Mouse (Mus musculus): ENCODE results near the gene Hif1an.

Gene Hif1an

DNA sequence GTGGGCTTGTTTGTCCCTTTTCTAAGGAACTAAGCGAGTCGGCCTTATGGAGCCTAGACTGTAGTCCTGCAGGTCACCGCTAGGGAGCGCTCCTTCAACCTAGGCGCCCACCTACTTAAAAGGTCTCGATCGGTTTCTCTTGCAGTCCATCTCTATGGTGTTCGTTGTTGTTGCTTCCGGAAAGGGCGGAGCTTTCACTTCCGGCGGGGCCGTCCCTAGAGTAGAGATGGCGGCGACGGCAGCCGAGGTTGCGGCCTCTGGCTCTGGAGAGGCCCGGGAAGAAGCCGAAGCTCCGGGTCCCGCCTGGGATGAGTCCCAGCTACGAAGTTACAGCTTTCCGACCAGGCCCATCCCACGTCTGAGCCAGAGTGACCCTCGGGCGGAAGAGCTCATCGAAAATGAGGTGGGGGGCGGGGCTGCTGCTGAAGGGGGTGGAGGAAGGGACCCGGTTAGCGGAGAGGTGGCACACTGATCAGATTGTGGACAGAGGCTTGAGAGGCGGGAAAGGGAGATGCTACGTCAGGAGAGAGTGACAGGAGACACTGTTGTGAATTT lies at the start of gene Hif1an:
Hif1an (plus strand) TSS at position 199 of the 555 bp plus-strand sequence.
- peak; percentile 96 for DNase-seq

DNA sequence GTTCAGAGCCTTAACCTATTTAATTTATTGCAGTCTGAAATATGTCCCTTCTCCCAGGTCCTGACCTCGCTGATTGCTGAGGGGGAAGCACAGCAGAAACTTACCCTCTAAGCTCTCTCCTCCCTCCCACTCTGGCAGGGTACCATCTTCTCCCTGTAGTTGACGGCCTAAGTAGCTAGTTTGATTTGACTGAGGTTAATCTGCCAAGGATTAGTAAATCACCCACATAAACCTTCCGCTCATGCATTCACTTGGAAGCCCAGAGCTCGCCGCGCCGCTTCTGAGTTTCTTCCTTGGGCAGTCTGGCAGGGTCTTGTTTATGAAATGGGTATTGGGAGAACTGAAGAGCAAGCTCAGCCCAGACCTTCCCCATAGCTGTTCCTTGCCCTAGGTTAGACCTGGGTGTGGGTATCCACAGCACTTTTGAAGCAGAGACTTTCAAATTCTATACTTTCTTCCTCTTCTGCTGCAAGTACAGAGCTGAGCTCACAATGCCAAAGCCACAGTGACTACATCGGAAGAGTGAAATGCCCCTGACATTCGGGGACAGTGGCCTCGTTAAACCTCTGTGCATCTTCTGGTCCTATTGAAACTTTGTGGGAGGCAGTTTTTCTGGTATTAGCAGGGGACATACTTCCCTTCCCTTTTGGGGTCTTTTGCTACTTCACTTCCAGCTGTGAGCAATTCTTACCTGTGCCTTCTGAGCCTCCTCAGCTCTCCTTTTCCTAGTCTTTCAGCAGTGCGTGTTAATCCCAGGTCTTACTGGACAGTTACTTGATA lies 49.4 kb upstream of the Hif1an start:
- no peak for DNase-seq

GRCm38 (mm10) chr19:44513921-44514482 lies 48.6 kb upstream of the Hif1an start:
- no peak for DNase-seq

DNA sequence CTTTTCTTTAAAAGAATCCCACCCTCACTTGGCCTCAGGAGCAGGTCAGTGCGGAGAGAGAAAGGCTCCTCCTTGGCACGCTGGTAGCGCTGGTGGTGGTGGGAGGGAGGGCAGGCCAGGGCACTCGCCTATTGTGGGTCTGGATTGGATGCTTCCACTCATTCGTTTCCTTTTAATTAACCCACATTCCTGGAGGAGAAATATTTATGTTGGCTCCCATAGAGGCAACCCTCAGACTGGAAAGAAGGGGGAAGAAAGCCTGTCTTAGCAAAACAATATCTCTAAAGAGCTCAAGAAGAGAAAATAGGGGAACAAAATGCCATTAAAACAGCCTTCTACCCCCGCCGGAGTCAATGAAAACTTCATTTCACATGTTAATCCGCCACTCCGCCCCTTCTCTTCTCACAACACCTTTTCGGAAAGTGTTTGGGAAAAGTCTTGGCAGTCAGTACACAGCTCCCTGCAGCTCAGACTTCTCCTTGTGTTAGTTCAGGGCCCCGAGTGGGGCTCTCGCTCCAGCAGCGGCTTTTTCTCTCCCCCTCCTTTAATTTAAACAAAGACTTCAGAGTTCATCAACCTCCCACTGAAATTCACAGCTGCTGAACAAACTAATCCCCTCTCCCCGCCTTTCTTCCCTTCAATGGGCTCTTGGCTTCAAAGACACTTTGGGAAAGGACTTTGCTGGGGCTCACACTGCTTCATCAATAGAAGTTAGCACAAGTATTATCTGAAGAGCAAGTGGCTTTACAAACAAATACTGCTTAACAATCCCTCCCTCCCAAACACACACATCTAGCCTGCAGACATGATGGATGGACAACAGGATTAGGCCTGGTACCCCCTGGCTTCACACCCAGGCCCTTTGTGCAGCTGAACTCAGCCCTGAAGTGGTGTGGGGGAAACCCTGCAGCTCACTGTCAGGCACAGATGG lies 47.9 kb upstream of the Hif1an start:
- DNase-seq = peak; percentile 70

DNA sequence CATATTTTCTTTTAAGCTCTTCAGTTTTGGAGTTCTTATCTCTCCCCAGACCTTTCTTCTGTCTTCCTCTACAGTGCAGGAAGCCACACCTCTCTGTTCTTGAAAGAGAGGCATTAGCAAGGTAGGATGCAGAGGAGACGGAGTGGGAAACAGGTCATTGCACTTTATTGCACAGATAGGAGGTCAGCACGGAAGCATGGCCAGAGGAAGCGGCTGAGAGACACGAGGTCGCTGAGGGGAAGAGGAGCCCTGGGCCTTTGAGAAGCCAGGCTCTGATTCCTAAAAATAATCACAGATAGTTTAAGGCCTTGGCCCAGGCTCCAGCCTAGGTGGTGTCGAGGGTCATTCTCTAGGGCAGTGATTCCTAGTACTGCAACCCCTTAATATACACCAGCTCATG lies 46.9 kb upstream of the Hif1an start:
- DNase-seq = no peak

DNA sequence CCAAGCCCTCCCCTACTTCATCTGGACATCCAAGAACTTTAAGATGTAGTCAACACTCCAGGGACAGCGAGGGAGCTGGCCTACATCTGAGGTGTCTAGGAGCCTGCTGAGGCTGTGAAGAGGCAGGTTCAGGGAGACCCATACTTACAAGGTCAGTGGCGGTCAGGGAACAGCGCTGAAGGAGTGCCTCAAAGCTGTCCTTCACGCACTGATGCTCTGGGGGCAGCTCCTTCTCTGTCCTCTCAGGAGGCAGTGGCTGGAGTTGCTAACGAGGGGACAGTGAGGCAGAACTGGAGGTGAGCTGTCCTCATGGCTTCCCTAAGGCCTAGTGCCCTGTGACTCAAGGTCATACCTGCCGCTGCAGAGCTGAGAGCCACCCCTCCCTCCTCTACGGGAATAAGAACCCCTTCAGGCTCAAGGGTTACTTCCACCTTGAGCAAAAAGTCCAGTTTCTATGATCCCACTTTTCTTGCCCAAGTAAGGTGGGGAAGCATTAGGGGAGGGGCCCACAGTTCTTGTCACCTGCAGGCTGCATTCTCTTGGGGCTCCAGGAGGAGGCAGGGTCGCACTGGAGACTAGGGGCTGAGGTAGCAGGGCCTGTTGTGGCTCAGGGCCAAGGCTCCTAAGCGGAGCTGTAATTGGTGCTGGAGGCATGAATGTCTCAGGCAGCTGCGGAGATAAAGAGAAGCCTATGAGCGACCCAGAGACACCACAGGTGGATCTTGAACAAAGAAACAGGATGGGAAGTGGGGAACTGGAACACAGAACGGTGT lies 44.5 kb upstream of the Hif1an start:
- DNase-seq = no peak

GRCm38 (mm10) chr19:44519152-44519551 lies 43.5 kb upstream of the Hif1an start:
- no peak for DNase-seq

DNA sequence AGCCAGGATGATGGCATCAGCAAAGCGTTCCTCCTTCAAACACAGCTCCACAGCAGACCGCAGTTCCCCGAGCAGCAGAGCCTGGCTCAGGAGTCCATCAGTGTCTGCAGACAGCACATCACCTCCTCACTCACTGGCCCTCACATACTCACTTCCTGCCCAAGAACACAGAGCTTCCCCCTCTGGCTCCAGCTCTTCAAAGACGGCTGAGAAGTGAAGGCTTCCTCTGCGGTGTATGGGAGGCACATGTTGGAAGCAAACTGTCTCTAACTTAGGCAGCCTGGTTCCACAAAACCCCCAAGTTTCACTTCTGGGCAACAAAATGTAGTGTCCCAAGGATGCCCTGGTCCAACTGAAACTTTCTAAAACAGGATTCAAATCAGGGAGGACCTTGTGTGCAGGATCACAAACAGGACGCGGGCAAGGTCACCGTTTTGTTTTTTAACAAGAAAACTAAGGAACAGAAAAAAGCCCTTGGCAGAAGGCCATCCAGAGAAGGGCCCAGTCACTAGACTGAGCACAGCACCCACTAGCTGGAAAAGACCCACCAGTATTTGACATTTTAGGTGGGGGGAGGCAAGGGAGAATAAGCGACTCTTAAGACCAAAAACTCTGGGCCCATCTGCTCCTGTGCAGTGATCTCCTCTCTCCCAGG lies 37.0 kb upstream of the Hif1an start:
- DNase-seq = no peak

DNA sequence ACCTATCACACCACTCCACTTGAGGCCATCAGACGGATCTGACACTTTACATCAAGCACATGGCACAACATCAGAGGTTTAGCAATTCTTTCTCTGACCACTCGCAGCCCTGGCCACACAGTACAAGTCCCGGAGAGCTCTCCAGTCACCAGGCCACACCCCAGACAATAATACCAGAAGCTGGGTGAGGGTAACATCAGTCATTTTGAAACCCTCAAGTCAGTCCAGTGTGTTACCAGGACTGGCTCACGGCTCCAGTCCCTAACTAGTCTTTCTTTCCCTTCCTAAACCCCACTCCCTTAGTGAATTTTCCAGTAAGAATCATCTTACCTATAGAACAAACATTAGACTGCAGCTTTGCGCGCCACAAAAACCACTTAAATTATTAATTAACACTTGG lies 32.6 kb upstream of the Hif1an start:
- no peak for DNase-seq

GRCm38 (mm10) chr19:44535376-44535775 lies 27.3 kb upstream of the Hif1an start:
- peak; percentile 38 for DNase-seq

- no peak for DNase-seq
These were observed 25.2 kb upstream of the Hif1an start for GRCm38 (mm10) chr19:44537416-44537815.

DNA sequence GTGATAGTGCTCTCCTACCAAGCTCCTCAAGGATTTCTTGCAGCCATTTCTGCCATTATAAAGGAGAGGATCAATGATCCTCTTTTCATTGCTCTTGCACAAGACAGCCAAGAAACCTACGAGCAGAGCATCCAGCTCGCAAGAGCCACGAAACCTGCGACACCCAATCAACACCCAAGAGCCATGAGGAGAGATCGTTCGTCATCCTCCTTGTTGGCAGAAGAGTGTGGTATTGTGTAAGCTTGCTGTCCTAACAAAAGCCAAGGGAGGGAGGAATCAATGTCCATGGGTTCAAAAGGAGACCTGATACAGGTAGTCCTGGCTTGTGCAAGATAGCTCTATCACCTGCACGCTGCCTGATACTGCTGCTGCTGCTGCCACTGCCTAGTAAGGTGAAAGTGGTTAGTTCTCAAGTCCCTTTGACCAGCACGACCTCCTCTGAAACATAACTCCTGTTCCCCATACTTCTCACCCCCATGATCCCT lies 19.9 kb upstream of the Hif1an start:
- DNase-seq = no peak

DNA sequence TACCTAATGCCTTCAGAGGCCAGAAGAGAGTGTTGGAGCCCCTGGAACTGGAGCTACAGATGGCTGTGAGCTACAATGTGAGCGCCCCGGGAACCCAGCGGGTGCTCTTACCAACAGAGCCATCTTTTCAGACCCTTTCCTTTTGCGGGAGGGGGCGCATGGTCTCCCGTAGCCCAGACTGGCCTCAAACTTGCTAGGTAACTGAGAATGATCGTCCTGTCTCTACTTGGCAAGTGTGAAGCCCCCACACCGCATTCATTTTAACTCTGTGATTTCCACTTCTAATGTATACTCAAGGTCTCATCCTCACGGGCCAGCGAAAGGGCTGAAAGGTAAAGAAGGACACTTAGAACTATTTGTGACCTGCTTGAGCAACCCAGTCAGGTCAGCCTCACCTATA lies 18.3 kb upstream of the Hif1an start:
- DNase-seq = no peak

GRCm38 (mm10) chr19:44544775-44545174 lies 17.9 kb upstream of the Hif1an start:
- DNase-seq = peak; percentile 91

DNA sequence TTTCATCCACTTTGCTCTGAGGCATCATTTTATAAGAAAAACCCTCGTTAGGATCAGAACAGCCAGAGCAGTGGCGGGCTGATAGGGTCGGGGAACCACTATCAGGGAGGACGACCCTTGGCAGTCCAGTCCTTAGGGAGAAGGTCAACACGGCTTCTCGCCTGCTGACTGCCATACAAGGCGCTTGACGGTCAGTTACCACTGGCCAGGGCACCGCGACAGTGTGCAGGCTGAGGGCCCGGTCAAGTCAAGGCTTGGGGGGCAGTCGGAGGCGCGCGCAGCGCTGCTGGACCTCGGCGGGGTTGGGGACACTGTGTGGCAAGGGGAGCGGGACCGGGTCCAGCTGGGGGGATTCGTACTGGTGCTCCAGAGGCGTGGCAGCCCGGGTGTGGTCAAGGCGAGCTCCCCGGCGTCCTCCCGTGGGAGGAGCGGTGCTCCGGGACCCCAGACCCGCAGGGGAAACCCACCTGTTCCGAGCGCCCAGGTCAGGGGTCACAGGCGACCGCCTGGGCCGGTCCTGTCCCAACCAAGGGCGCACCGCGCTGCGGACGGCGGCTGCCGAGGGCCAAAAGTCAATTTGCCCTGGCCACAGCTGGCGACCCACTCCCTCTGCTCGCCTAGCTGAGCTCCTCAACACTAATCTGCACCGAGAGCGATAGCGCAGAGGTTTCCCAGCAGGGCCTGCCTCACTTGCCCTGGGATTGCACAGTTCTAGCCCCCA lies 17.2 kb upstream of the Hif1an start, which contains the start of gene Sec31b:
Sec31b (minus strand) TSS at position 544 of the 721 bp plus-strand sequence.
- DNase-seq = peak; percentile 67

DNA sequence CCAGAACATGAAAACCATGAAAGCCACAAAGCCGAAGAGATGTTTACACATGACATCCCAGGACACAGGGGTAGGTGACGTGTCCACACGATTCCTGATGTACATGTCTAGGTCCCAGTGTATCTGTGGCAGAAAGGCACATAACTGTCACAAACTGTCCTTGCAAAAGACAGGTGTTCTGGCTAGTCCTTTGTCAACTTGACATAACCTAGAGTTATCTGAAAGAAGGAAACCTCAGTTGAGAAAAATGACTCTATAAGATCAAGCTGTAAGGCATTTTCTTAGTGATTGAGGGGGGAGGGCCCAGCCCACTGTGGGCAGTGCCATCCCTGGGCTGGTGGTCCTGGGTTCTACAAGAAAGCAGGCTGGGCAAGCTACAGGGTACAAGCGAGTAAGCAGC lies 9.9 kb upstream of the Hif1an start, which contains the start of gene Gm20538:
Gm20538 (minus strand) TSS at position 101 of the 400 bp plus-strand sequence.
- no peak for DNase-seq

DNA sequence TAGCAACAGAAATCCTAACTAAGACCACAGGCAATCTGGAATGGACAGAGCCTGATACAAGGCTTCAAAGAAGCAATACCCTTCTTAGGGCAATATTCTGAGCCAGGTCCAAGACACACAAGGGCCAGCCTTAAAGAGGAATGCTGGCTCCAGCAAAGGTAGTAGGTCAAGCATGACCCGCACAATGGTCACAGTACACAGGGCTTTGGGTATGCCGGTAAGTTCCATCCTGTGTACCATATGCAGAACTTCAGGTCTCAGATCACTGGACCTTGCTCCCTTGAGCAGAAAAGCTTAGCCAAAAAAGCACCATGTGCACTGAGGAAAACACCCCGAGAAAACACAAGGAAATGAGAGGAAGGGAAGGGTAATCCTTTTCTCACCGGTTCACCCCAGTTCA lies 9.4 kb upstream of the Hif1an start:
- DNase-seq = no peak

DNA sequence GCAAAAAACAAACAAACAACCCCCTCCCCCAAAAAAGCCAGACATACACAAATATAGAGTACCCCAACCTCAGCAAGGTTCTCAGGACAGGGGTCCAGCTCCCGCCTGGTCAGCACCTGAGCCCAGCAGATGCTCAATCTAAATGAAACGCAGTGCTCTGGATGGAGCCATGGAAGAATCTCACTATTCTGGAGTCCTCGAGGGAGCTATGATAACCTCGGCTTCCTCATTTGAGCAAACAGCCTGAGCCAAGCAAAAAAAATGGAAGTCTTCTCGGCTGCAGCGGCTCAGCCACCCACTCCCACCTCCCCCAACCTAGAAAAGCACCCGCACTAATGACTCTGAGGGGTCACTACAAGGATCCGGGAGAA lies 8.2 kb upstream of the Hif1an start:
- peak; percentile 5 for DNase-seq

- DNase-seq = peak; percentile 95
These were observed 7.6 kb upstream of the Hif1an start, which contains the start of gene Ndufb8 for GRCm38 (mm10) chr19:44554861-44555590. TSS of gene Ndufb8 (minus strand) at chr19:44555440.

GRCm38 (mm10) chr19:44564006-44564405 lies 1.4 kb downstream of the Hif1an start:
- no peak for DNase-seq
